Mouse (Mus musculus) hindbrain, embryonic 13.5 days (tissue): ENCODE results near the gene Tmem95. TPM values are rescaled to one million over a fixed set of nuclear protein-coding genes. Genes with fewer than 3 reads are reported as not detected.
A peak's percentile ranks its signal among the peaks of the same experiment; 100 is the strongest.
"Not testable (repeated sequence)": the region's sequence is repeated elsewhere in the genome, so short reads cannot be mapped to it uniquely, and the experiment has no call there.

Source experiments
- ATAC-seq: fragments of 200-750 bp; cut with Nextera tagmentation; 2 replicates; pipeline ENCODE4 v1.8.0; 2017; ENCODE audit warnings: moderate TSS enrichment; ENCODE audit not compliant: low FRiP score
- H3K27ac ChIP-seq: fragments of 300-500 bp; sonication (generic); 2 replicates; pipeline ENCODE4 v1.5.1; 2015; ENCODE audit warnings: inconsistent platforms, mild to moderate bottlenecking, moderate library complexity
- H3K27me3 ChIP-seq: fragments of 300-500 bp; sonication (generic); 2 replicates; pipeline ENCODE4 v1.6.1; 2015; ENCODE audit warnings: mild to moderate bottlenecking, inconsistent platforms
- H3K36me3 ChIP-seq: fragments of 300-500 bp; sonication (generic); 2 replicates; pipeline ENCODE4 v1.6.1; 2015; ENCODE audit warnings: mild to moderate bottlenecking, inconsistent platforms
- H3K4me1 ChIP-seq: fragments of 300-500 bp; sonication (generic); replicated peaks from 2 replicates; pipeline ENCODE4 v1.6.1; 2015; ENCODE audit warnings: inconsistent platforms
- H3K4me2 ChIP-seq: fragments of 300-500 bp; sonication (generic); 2 replicates; pipeline ENCODE4 v1.6.1; 2015; ENCODE audit warnings: inconsistent platforms, mild to moderate bottlenecking, moderate library complexity
- H3K4me3 ChIP-seq: fragments of 300-500 bp; sonication (generic); 2 replicates; pipeline ENCODE4 v1.5.1; 2015; ENCODE audit warnings: mild to moderate bottlenecking, inconsistent platforms
- H3K9ac ChIP-seq: fragments of 300-500 bp; sonication (generic); 2 replicates; pipeline ENCODE4 v1.6.1; 2015; ENCODE audit warnings: mild to moderate bottlenecking, inconsistent platforms
- H3K9me3 ChIP-seq: fragments of 300-500 bp; sonication (generic); 2 replicates; pipeline ENCODE4 v1.6.1; 2016; ENCODE audit warnings: inconsistent platforms
- WGBS: fragments of 180-500 bp; shearing (Covaris S2); methylation state at CpG from one replicate; pipeline ENCODE4 v1.1.7; 2015; 5-methylcytosine and 5-hydroxymethylcytosine counted together
- polyA plus RNA-seq: library from polyadenylated mRNA; unstranded; fragments of >200 nt; fragmentation: Nextera tagmentation; extraction: Ambion mirVana; gene quantifications from 2 replicates; pipeline ENCODE4 v1.2.1, GENCODE M21; 2015

Tmem95 gene
- polyA plus RNA-seq, 1 experiment from 2014 or later, result not detected

GRCm38 (mm10) chr11:69871822-69872221, 6.0 kb downstream of the Tmem95 start:
- no peak overlapping the region for H3K9ac ChIP-seq
- H3K36me3 ChIP-seq, result no peaks in the 10 kb centered on the region
- no peak overlapping the region for H3K4me3 ChIP-seq
- no peaks in the 10 kb centered on the region; the same call in 1 of the 2 replicates for H3K27me3 ChIP-seq
- WGBS, result 88% methylated on average over 7 of the region's 7 CpGs
- no peak overlapping the region for H3K27ac ChIP-seq
- no peaks in the 10 kb centered on the region for H3K9me3 ChIP-seq
- no peaks in the 10 kb centered on the region for H3K4me1 ChIP-seq
- no peak for ATAC-seq
- no peak overlapping the region for H3K4me2 ChIP-seq

- Histone ChIP-seq H3K27ac (no peak overlapping the region), H3K9ac (no peak overlapping the region), H3K4me1 (no peaks in the 10 kb centered on the region), H3K36me3 (no peaks in the 10 kb centered on the region), H3K4me3 (no peak overlapping the region), H3K27me3 (no peaks in the 10 kb centered on the region; the same call in 1 of the 2 replicates), H3K9me3 (no peaks in the 10 kb centered on the region), H3K4me2 (no peak overlapping the region)
- no peak for ATAC-seq
- WGBS, result 94% methylated on average over 2 of the region's 2 CpGs
Measured at GRCm38 (mm10) chr11:69870289-69871069, 7.3 kb downstream of the Tmem95 start.

GRCm38 (mm10) chr11:69867335-69867734, 10.5 kb downstream of the Tmem95 start:
- Histone ChIP-seq H3K27ac (no peak overlapping the region), H3K27me3 (no peaks in the 10 kb centered on the region; the same call in 1 of the 2 replicates), H3K4me3 (no peak overlapping the region), H3K9me3 (no peaks in the 10 kb centered on the region), H3K36me3 (no peaks in the 10 kb centered on the region), H3K4me1 (no peaks in the 10 kb centered on the region), H3K4me2 (no peak overlapping the region), H3K9ac (0 out of 2 replicates have a peak overlapping the region, but pooled peaks have one; percentile 39)
- no peak for ATAC-seq
- 73% methylated on average over 9 of the region's 9 CpGs for WGBS

GRCm38 (mm10) chr11:69865561-69865960, 12.3 kb downstream of the Tmem95 start:
- Histone ChIP-seq H3K4me2 (no peak overlapping the region), H3K4me3 (no peak overlapping the region), H3K4me1 (no peaks in the 10 kb centered on the region), H3K9ac (no peak overlapping the region; the same call in 1 of the 2 replicates), H3K27me3 (no peaks in the 10 kb centered on the region; the same call in 1 of the 2 replicates), H3K27ac (no peak overlapping the region), H3K36me3 (no peaks in the 10 kb centered on the region), H3K9me3 (no peaks in the 10 kb centered on the region)
- no peak for ATAC-seq
- 79% methylated on average over 9 of the region's 9 CpGs for WGBS

- Histone ChIP-seq H3K9me3 (no peaks in the 10 kb centered on the region), H3K4me3 (no peak overlapping the region), H3K4me2 (no peak overlapping the region), H3K27ac (no peak overlapping the region), H3K4me1 (no peaks in the 10 kb centered on the region), H3K9ac (no peak overlapping the region), H3K27me3 (peaks cover 6% of the 10 kb centered on the region), H3K36me3 (no peaks in the 10 kb centered on the region)
- no peak for ATAC-seq
- 56% methylated on average over 8 of the region's 8 CpGs for WGBS
Measured at GRCm38 (mm10) chr11:69864138-69864860, 13.5 kb downstream of the Tmem95 start.

- H3K36me3 ChIP-seq, ATAC-seq, H3K9me3 ChIP-seq, H3K9ac ChIP-seq, H3K4me2 ChIP-seq, H3K4me1 ChIP-seq, H3K4me3 ChIP-seq, H3K27ac ChIP-seq: not testable (repeated sequence)
- peaks cover 12% of the 10 kb centered on the region for H3K27me3 ChIP-seq
- 83% methylated on average over 3 of the region's 3 CpGs for WGBS
Measured at GRCm38 (mm10) chr11:69863729-69864128, 14.1 kb downstream of the Tmem95 start.

GRCm38 (mm10) chr11:69858113-69858998, 19.5 kb downstream of the Tmem95 start, which contains the start of gene Tnk1:
Gene Tnk1, minus strand, starts transcription at chr11:69858730.
- Histone ChIP-seq H3K4me1 (peaks cover 6% of the 10 kb centered on the region; the same call in 1 of the 2 replicates), H3K9ac (no peak within 1 kb of the TSS), H3K27me3 (peaks cover 35% of the 10 kb centered on the region), H3K4me3 (no peak within 1 kb of the TSS), H3K27ac (no peak within 1 kb of the TSS), H3K4me2 (no peak within 1 kb of the TSS), H3K9me3 (no peaks in the 10 kb centered on the region), H3K36me3 (no peaks in the 10 kb centered on the region)
- 23% methylated on average over 30 of the region's 30 CpGs for WGBS
- ATAC-seq, result no peak

GRCm38 (mm10) chr11:69855347-69855746, 22.5 kb downstream of the Tmem95 start:
- Histone ChIP-seq H3K9ac (no peak overlapping the region), H3K27ac (no peak overlapping the region), H3K4me2 (no peak overlapping the region), H3K27me3 (peaks cover 35% of the 10 kb centered on the region), H3K4me3 (no peak overlapping the region), H3K36me3 (peaks cover 25% of the 10 kb centered on the region), H3K9me3 (no peaks in the 10 kb centered on the region), H3K4me1 (peaks cover 7% of the 10 kb centered on the region)
- no peak for ATAC-seq
- WGBS, result 17% methylated on average over 16 of the region's 16 CpGs

- Histone ChIP-seq H3K4me1 (peaks cover 14% of the 10 kb centered on the region), H3K9ac (no peak overlapping the region), H3K4me3 (no peak overlapping the region), H3K27ac (no peak overlapping the region; the same call in 1 of the 2 replicates), H3K36me3 (peaks cover 32% of the 10 kb centered on the region), H3K27me3 (peaks cover 32% of the 10 kb centered on the region), H3K9me3 (no peaks in the 10 kb centered on the region), H3K4me2 (no peak overlapping the region)
- ATAC-seq, result no peak
- WGBS, result 88% methylated on average over 10 of the region's 10 CpGs
Measured at GRCm38 (mm10) chr11:69854680-69855079, 23.1 kb downstream of the Tmem95 start.

- H3K4me3 ChIP-seq, result no peak overlapping the region
- peaks cover 26% of the 10 kb centered on the region for H3K27me3 ChIP-seq
- H3K9ac ChIP-seq, result no peak overlapping the region
- no peak overlapping the region for H3K27ac ChIP-seq
- peaks cover 18% of the 10 kb centered on the region for H3K4me1 ChIP-seq
- no peaks in the 10 kb centered on the region for H3K9me3 ChIP-seq
- WGBS, result 78% methylated on average over 7 of the region's 7 CpGs
- no peak overlapping the region for H3K4me2 ChIP-seq
- ATAC-seq, result no peak
- H3K36me3 ChIP-seq, result peaks cover 39% of the 10 kb centered on the region
Measured at GRCm38 (mm10) chr11:69853994-69854393, 23.8 kb downstream of the Tmem95 start.

- Histone ChIP-seq H3K36me3 (peaks cover 49% of the 10 kb centered on the region), H3K4me2 (no peak overlapping the region), H3K9ac (no peak overlapping the region), H3K27me3 (no peaks in the 10 kb centered on the region), H3K4me1 (peaks cover 43% of the 10 kb centered on the region), H3K9me3 (no peaks in the 10 kb centered on the region), H3K27ac (no peak overlapping the region), H3K4me3 (no peak overlapping the region)
- WGBS, result 79% methylated on average over 8 of the region's 8 CpGs
- no peak for ATAC-seq
Measured at GRCm38 (mm10) chr11:69850754-69851153, 27.1 kb downstream of the Tmem95 start.

GRCm38 (mm10) chr11:69849884-69850283, 27.9 kb downstream of the Tmem95 start:
- ATAC-seq, result no peak
- H3K27me3 ChIP-seq, result no peaks in the 10 kb centered on the region
- H3K4me2 ChIP-seq, result no peak overlapping the region
- no peak overlapping the region for H3K9ac ChIP-seq
- H3K4me3 ChIP-seq, result no peak overlapping the region
- H3K27ac ChIP-seq, result no peak overlapping the region
- 95% methylated on average over 15 of the region's 15 CpGs for WGBS
- peaks cover 45% of the 10 kb centered on the region for H3K4me1 ChIP-seq
- H3K9me3 ChIP-seq, result no peaks in the 10 kb centered on the region
- peaks cover 49% of the 10 kb centered on the region for H3K36me3 ChIP-seq
